Mouse (Mus musculus) frontal cortex, postnatal 36 days (tissue): ENCODE measurements at regions not wholly inside any gene's neighbourhood (a gene's known extent, or its start where the extent isn't known, plus 50 kb on each side); places are given as distances from the start of the nearest gene placed in this dataset.

Experiments used
- DNase-seq, 2 experiments: peaks; one replicate each; pipeline ENCODE4 v3.0.0; 2022; ENCODE audit warnings: low spot score in 2 of 2

- DNase-seq = peak; percentile 7 to 24
Observed at GRCm38 (mm10) chr4:7642878-7643590, 595.8 kb downstream of the Car8 start.

- DNase-seq = no peak
Observed at GRCm38 (mm10) chr4:7597671-7598390, 641.0 kb downstream of the Car8 start.

- peak; percentile 42 to 79 for DNase-seq
Observed at GRCm38 (mm10) chr4:7596116-7596515, 642.7 kb downstream of the Car8 start.

- DNase-seq = no peak
Observed at GRCm38 (mm10) chr4:7583851-7584250, 655.0 kb downstream of the Car8 start.

- DNase-seq = no peak
Observed at GRCm38 (mm10) chr4:7581931-7582330, 656.9 kb downstream of the Car8 start.

DNA sequence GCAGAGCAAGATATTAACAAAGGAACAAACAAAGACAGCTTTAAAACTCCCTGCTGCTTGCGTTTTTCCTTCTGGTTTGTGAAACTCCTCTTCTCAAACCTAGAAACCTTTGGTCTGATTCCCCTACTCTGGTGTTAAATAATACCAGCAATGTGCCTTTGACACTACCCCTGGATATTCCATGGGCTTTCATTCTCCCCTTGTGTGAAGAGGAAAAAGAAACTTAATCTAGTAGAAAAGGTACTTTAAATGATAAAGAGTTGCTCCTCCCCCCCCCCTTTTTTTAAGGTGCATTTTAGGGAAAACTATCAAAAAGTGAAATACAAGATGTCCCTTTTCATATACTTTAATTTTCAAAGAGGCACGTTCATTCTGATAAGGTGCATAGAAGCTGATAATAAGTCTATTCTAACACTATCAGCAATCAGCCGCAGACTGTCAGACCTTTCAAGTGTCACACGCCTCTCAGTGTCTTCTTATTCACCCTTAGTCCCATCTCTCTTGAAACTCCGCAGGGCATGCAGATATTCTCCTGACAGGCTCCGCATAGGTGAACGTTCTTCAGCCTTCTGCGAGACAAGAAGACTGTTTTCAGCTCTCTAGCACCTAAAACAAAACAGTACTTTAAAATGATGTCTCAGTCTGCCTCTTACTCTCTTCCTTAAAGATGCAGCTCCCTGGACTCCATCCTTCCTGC lies 657.5 kb downstream of the Car8 start:
- DNase-seq = peak in 1 of 2 experiments; percentile 17

GRCm38 (mm10) chr4:7580554-7581219 lies 658.2 kb downstream of the Car8 start:
- peak; percentile 19 to 61 for DNase-seq

DNA sequence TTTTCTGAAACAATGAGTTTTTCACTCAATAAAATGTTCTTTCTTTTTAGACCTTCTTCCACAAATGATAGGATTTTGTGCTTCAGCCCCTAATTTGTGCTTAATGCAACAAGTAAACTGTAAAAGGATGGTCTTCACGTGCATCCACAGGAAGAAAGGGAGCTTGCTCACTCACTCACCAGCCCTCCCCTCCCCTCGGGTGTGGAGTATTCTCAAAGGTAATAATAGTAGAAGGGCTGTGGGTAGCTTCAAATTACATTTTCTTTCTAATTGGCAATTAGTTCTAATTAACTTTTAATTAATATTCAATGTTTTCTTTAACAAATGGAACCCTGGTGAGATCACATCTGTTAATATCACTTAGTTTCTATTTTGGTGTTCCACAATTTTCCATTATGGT lies 664.8 kb downstream of the Car8 start:
- DNase-seq = no peak

DNA sequence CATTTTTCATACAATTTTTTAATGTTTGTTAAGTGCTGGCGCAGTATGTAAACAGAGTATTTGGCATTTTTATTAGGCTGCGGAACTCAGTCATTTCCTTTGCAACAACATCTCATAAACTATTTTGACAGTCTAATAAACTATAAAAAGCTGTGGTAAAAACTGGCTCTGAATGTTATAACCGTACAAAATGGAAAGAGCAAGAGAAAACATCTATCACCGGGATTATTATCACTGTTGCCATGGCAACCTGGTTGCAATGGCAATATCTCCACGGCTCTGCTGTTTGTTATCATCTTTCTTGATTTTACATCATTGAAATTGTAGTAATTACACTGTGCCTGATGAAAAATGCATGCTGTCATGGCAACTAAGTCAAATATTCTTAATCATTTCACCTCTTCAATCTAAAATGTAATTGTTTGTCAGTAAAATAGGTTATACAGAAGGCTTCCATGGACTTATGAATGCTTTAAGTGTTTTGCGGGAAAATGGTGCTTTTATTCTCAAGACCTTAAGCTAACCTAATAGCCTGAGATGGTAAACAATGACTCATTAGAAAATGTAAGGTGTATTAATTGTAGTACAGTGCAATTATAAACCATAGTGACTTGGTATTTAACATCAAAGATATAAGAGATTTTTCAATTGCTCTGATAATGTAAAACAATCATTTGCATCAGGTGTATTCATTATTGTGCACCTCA lies 671.0 kb downstream of the Car8 start:
- no peak for DNase-seq

GRCm38 (mm10) chr4:7559867-7560832 lies 678.7 kb downstream of the Car8 start:
- DNase-seq = no peak

GRCm38 (mm10) chr4:7558721-7559120 lies 680.1 kb downstream of the Car8 start:
- DNase-seq = no peak

DNA sequence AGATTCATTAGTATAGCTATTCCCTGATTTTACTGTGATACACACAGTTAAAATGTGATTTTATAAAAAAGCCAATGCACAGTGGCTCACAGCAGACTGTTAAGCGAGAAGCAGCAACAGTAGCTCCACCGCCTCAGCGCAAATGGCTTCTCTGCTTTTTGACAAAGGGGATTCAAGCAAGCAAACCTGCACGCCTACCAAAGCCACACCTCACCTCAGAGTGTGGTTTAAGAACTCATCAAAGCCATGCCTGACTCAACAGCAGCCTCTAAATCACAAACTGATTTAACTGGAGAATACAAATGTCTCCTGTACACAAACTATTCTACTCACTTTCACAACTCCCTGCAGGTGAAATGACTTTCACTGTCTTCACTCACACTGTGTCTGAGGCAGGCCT lies 704.5 kb downstream of the Car8 start:
- DNase-seq = no peak

DNA sequence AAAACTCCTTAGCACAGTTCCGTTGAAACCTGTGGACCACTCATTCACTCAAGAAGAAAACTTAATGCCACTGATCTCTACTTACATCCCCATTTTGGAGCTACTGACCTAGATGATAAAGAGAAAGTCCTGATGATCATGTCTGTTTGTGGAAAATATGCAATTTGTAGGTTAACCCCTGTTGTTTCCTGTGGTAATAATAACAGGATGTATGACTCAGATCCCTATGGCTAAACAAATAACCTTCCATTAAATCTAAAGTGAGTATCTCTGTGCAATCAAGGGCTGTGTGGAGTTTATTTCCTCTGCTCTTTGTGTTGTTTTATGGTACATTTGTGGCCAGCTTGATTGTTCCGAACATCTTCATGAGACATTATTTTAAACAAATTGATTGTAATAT lies 711.1 kb downstream of the Car8 start:
- DNase-seq = no peak

GRCm38 (mm10) chr4:7513081-7513480 lies 725.8 kb downstream of the Car8 start:
- no peak for DNase-seq

DNA sequence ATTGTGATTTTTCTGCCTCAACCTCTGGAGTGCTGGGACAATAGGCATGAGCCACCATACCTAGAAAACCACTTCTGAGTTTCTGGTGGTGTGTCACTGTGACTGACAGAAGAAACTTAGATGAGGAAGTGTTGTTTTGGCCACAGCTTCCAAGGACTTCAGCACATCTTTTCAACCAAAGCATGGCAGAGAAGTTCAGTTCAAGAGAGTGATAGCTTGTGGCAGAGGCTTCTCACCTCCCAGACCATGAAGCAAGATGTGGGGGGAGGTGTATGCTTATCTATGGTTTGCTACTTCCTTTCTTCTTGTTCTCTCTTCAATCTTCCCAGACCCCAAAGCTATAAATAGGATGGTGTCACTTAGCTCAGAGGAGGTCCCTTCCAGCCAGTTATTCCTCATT lies 753.3 kb downstream of the Car8 start:
- DNase-seq = no peak

DNA sequence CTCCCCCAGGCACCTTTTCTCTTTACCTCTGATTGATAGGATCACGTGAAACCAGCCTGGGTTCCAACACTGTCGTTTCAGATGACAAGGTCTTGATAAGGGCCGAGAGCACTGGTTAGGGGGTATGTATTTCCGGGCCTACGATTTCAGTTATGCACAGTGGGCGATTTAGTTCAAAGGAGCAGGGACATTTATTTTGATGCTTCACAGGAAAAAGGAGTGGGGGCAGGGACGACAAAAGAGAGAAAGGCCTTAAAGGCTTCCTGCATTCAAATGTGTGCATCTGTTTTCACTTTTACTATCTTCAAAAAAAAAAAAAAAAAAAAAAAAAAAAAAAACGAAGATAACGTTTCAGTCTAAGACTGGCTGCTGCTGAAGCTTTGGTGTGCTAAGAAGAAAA lies 783.7 kb downstream of the Car8 start:
- no peak for DNase-seq

DNA sequence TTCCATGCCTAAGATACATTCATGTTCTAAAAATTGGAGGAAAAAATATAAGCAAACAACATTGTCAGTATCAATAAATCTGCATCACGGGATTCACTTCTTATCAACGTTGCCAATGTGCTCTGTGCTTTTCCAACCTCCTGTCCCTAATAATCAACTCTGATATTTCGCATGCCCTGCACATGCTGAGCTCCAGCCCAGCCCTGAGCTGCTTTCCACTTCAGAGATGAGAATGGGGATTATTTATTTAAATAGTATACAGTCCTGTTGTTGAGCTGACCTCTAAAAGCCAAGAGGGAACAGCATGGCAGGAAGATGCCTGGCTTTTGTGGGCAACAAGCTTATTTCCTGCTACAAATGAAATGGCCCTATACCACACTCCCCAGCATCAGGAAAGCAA lies 786.2 kb downstream of the Car8 start:
- DNase-seq = no peak

GRCm38 (mm10) chr4:7450991-7451390 lies 787.9 kb downstream of the Car8 start:
- DNase-seq = no peak

DNA sequence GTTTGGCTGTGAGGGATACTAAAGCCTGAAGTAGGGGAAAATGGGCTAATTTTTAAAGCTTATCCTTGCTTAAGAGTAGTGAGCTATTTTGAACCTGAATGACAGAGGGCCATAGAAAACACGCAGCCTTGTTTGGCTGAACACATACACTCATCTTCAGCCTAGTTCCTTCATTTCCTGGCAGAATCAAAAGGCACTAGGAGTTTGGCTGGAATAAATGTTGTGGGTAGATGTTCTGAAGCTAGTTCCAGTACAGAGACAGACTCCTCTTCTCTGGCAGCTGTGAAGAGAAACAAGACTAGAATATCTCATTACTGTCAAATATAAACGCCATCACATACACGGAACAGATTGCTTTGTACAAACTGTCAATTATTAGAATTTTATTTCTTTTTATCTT lies 809.5 kb downstream of the Car8 start:
- peak; percentile 11 to 50 for DNase-seq

DNA sequence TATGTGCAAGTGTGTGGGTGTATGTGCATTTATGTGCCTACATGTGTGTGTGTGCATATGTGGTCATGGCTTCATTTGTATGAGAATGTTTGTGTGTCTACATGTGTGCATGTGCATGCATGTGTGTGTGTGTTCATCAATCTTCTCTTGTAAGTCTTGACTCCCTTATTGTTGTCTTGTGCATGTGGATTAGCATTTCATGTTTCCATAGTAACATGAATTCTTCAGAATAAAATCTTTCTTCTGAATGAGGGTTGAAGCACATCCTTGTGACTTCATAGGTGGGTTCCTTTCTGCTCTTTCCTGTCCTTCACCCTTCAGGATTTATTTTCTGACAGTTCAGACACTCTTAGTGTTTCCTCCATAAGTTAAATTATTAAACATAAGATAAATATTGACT lies 814.8 kb downstream of the Car8 start:
- DNase-seq = no peak
